Mouse (Mus musculus) limb, embryonic 11.5 days (tissue): Measurements from ENCODE around the gene Pgbd1. TPM values are rescaled to one million over a fixed set of nuclear protein-coding genes. Genes with fewer than 3 reads are reported as not detected.
"Not testable (repeated sequence)": the region's sequence is repeated elsewhere in the genome, so short reads cannot be mapped to it uniquely, and the experiment has no call there.

ENCODE experiments used
- ATAC-seq: fragments of 200-750 bp; cut with Nextera tagmentation; 2 replicates; pipeline ENCODE4 v1.8.0; 2017; ENCODE audit warnings: low read depth; ENCODE audit not compliant: insufficient number of reproducible peaks, low FRiP score, low TSS enrichment
- DNase-seq: peaks from one replicate; pipeline ENCODE4 v3.0.0-alpha.2; 2015; ENCODE audit warnings: low spot score
- H3K27ac ChIP-seq: fragments of 300-500 bp; sonication (generic); replicated peaks from 2 replicates; pipeline ENCODE4 v1.5.1; 2014; ENCODE audit warnings: low read depth, mild to moderate bottlenecking, low read length
- H3K27me3 ChIP-seq: fragments of 300-500 bp; sonication (generic); 2 replicates; pipeline ENCODE4 v1.6.1; 2014; ENCODE audit warnings: mild to moderate bottlenecking, low read length, mixed read lengths; ENCODE audit not compliant: control insufficient read depth, insufficient read depth
- H3K36me3 ChIP-seq: fragments of 300-500 bp; sonication (generic); 2 replicates; pipeline ENCODE4 v1.6.1; 2014; ENCODE audit warnings: mild to moderate bottlenecking, low read length, moderate library complexity, mixed read lengths; ENCODE audit not compliant: control insufficient read depth, insufficient read depth
- H3K4me1 ChIP-seq: fragments of 300-500 bp; sonication (generic); 2 replicates; pipeline ENCODE4 v1.6.1; 2014; ENCODE audit warnings: low read length, mixed read lengths; ENCODE audit not compliant: control insufficient read depth, insufficient read depth
- H3K4me2 ChIP-seq: fragments of 300-500 bp; sonication (generic); 2 replicates; pipeline ENCODE4 v1.6.1; 2014; ENCODE audit warnings: low read depth, mild to moderate bottlenecking, moderate library complexity; ENCODE audit not compliant: severe bottlenecking
- H3K4me3 ChIP-seq: fragments of 300-500 bp; sonication (generic); 2 replicates; pipeline ENCODE4 v1.5.1; 2014; ENCODE audit warnings: low read depth, low read length
- H3K9ac ChIP-seq: fragments of 300-500 bp; sonication (generic); 2 replicates; pipeline ENCODE4 v1.6.1; 2014; ENCODE audit warnings: mild to moderate bottlenecking, low read length
- H3K9me3 ChIP-seq: fragments of 300-500 bp; sonication (generic); 2 replicates; pipeline ENCODE4 v1.6.1; 2016; ENCODE audit warnings: low read length; ENCODE audit not compliant: control insufficient read depth
- whole genome bisulfite sequencing: fragments of 180-500 bp; shearing (Covaris S2); extraction: QIAGEN DNeasy Blood & Tissue Kit; methylation state at CpG from one replicate; pipeline ENCODE4 v1.1.7; 2014; 5-methylcytosine and 5-hydroxymethylcytosine counted together
- microRNA counts: library from miRNA; unstranded; fragments of <30 nt; microRNA quantifications from one replicate; lab custom pipeline; 2016
- microRNA-seq: library from miRNA; unstranded; fragments of <30 nt; microRNA quantifications from one replicate; pipeline ENCODE4, GENCODE M21; 2016
- polyA plus RNA-seq: library from polyadenylated mRNA; unstranded; fragments of >200 nt; fragmentation: Nextera tagmentation; extraction: Ambion mirVana; gene quantifications from 2 replicates; pipeline ENCODE4 v1.2.1, GENCODE M21; 2014

The Pgbd1 gene
- polyA plus RNA-seq, 1 experiment from 2014 or later = 5.7 TPM

DNA sequence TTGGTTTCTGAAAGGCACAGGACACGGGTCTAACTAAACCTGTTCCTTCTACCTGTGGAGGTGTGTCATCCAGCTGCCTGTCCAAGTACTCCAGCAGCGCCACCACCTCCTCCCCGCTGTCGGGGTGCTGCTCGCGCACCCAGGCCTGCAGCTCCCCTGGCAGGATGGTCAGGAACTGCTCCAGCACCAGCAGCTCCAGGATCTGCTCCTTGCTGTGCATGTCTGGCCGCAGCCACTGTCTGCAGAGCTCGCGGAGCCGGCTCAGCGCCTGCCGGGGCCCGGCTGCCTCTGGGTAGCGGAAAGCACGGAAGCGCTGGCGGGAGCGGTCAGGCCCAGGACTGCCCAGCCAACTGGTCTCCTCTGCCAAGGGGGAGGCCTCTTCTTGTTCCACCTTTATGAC lies 44.8 kb downstream of the Pgbd1 start:
- DNase-seq, H3K9me3 ChIP-seq, H3K9ac ChIP-seq, H3K27me3 ChIP-seq, ATAC-seq, H3K27ac ChIP-seq, H3K4me2 ChIP-seq, H3K4me3 ChIP-seq, H3K4me1 ChIP-seq: not testable (repeated sequence)
- WGBS = 83% methylated on average over 18 of the region's 18 CpGs
- H3K36me3 ChIP-seq = peaks cover 19% of the 10 kb centered on the region

DNA sequence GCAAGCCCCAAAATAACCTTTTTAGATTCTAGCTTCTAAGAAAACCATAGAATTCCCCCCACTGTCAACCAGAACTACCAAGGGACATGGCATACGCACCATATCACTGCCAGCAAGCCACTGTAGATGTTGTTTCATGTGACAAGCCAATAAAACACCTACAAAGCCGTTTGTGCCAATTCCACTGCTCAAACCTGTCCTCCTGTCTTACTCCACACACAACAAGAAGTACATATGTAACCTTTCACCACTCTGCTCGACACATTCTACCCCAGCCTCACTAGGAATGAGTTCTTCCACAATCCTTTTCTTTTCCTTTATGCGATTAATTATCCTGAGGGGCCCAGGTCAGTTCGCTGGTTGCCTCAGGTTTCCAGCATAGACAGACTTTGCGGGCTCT lies 45.2 kb downstream of the Pgbd1 start:
- Histone ChIP-seq H3K4me3 (no peak overlapping the region), H3K27ac (no peak overlapping the region), H3K4me2 (no peak overlapping the region), H3K27me3 (no peaks in the 10 kb centered on the region), H3K9me3 (no peaks in the 10 kb centered on the region), H3K4me1 (no peaks in the 10 kb centered on the region), H3K9ac (no peak overlapping the region), H3K36me3 (peaks cover 22% of the 10 kb centered on the region)
- WGBS = 96% methylated on average over 6 of the region's 6 CpGs
- ATAC-seq (no peak), DNase-seq (no peak)

DNA sequence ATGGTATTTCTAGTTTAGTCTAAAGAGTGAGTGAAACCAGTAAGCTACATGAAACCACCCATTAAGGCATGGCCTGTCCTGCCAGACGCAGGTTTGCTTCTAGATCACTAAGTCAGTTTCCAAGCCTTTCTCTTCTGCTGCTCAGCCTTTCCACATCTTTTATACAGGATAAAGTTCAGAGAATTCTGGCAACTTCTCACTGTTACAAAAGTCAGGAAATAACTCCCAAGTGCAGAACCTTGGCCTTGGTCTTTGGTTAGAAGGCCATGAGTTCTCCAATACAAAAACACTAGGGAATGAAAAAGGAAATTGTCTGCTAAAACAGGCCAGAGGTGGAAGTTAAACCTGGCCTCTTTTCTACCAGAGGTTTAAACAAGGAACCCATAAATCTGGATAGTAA lies 45.6 kb downstream of the Pgbd1 start:
- 91% methylated on average over 1 of the region's 1 CpGs for WGBS

DNA sequence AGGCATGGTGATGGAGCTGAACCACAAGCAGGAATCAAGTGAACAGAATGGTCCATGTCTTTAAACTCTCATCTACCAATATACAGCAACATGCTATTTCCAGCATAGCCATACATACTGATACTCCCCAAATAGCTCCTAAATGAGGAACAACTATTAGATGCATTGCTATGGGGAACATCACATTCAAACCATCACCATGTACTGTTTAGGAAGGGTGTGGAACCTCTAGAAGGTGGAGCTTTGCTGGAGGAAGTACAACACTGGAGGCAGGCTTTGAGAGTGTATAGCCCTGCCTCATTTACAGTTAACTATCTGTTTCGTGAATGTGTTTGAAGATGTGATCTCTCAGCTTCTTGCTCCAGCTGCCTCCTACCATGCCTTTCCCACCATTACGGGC lies 63.1 kb downstream of the Pgbd1 start:
- no peaks in the 10 kb centered on the region for H3K9me3 ChIP-seq
- no peak for DNase-seq
- H3K36me3 ChIP-seq = no peaks in the 10 kb centered on the region
- no peak overlapping the region for H3K4me2 ChIP-seq
- 82% methylated on average over 2 of the region's 2 CpGs for WGBS
- H3K4me3 ChIP-seq = no peak overlapping the region
- H3K9ac ChIP-seq = no peak overlapping the region
- no peaks in the 10 kb centered on the region for H3K4me1 ChIP-seq
- H3K27me3 ChIP-seq = no peaks in the 10 kb centered on the region
- no peak for ATAC-seq
- no peak overlapping the region for H3K27ac ChIP-seq

More for the DNA sequence above, 45.6 kb downstream of the Pgbd1 start:
- Histone ChIP-seq H3K27me3 (no peaks in the 10 kb centered on the region), H3K9me3 (no peaks in the 10 kb centered on the region), H3K9ac (no peak overlapping the region), H3K4me1 (no peaks in the 10 kb centered on the region), H3K4me3 (no peak overlapping the region), H3K4me2 (no peak overlapping the region), H3K36me3 (peaks cover 26% of the 10 kb centered on the region), H3K27ac (no peak overlapping the region)
- no peak for ATAC-seq
- DNase-seq = no peak

DNA sequence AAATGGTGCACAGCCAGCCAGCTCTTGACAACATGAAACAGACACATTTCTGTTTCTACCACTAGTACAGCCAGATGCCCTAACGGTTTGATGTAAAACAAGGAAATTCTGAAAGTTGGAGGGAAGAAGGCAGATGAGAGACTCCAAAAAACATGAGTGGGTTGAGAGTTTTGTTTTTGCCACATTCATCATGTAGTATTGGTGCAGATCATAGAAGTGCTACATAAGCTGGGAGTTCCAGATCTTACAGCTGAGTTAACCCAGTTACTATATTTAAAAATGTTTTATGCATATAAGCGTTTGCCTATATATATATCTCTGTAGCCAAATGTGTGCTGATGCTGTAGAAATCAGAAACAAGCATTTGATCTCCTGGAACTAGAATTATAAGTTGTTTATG lies 68.2 kb downstream of the Pgbd1 start:
- Histone ChIP-seq H3K4me3 (no peak overlapping the region), H3K9ac (no peak overlapping the region), H3K9me3 (no peaks in the 10 kb centered on the region), H3K27me3 (no peaks in the 10 kb centered on the region), H3K4me2 (no peak overlapping the region), H3K4me1 (no peaks in the 10 kb centered on the region), H3K36me3 (peaks cover 13% of the 10 kb centered on the region; the same call in 1 of the 2 replicates), H3K27ac (no peak overlapping the region)
- WGBS = 91% methylated on average over 2 of the region's 2 CpGs
- no peak for ATAC-seq
- DNase-seq = no peak

MicroRNAs within 50 kb of the gene (microRNA counts, 519-probe panel; counts per million panel counts)
- microRNA mmu-miR-1896 (lab: Ali Mortazavi, UCI) = 3,935 counts per million, percentile 57 among the panel's probes with 10 or more counts

Small RNA genes within 50 kb of the gene (microRNA-seq; reads per million reads assigned to microRNA genes)
- gene Mir1896 = not detected
- gene Mir6942 = not detected

Other genes with a start within 250 kb of the Pgbd1 start
- gene Gpx5, start 148.3 kb downstream of the Pgbd1 start, polyA plus RNA-seq = not detected in 2 replicates
- 0.51 and 0.88 TPM in 2 replicates for gene Gpx6, start 128.9 kb downstream of the Pgbd1 start, polyA plus RNA-seq
- gene Olfr1367, start 94.1 kb downstream of the Pgbd1 start, polyA plus RNA-seq = not detected in 2 replicates
- 20.2 and 20.3 TPM in 2 replicates for gene Zscan12, start 78.2 kb downstream of the Pgbd1 start, polyA plus RNA-seq
- gene Zkscan3, start 38.3 kb downstream of the Pgbd1 start, polyA plus RNA-seq = 94.2 and 97.2 TPM in 2 replicates
- 22.0 and 25.6 TPM in 2 replicates for gene Zscan26, start 12.7 kb upstream of the Pgbd1 start, polyA plus RNA-seq
- gene Nkapl, start 27.5 kb upstream of the Pgbd1 start, polyA plus RNA-seq = 2.5 and 2.8 TPM in 2 replicates
- gene Zkscan4, start 37.8 kb upstream of the Pgbd1 start, polyA plus RNA-seq = 2.5 and 2.9 TPM in 2 replicates
- gene Gm10065, start 38.4 kb upstream of the Pgbd1 start, polyA plus RNA-seq = 0.67 TPM in 1 of 2 replicates, not detected in the other
- 0.24 and 0.35 TPM in 2 replicates for gene AK157302, start 54.2 kb upstream of the Pgbd1 start, polyA plus RNA-seq
- 2.5 and 4.0 TPM in 2 replicates for gene Gm11273, start 60.4 kb upstream of the Pgbd1 start, polyA plus RNA-seq
- 9.6 and 13.1 TPM in 2 replicates for gene Zkscan8, start 90.1 kb upstream of the Pgbd1 start, polyA plus RNA-seq
- 0.09 and 0.21 TPM in 2 replicates for gene Olfr1366, start 101.8 kb upstream of the Pgbd1 start, polyA plus RNA-seq
- 0.05 TPM in 1 of 2 replicates, not detected in the other for gene Olfr1535, start 118.8 kb upstream of the Pgbd1 start, polyA plus RNA-seq
- not detected in 2 replicates for gene Olfr1364, start 140.7 kb upstream of the Pgbd1 start, polyA plus RNA-seq
- not detected in 2 replicates for gene Olfr1362, start 173.0 kb upstream of the Pgbd1 start, polyA plus RNA-seq
- not detected in 2 replicates for gene Olfr11, start 201.5 kb upstream of the Pgbd1 start, polyA plus RNA-seq
- gene Olfr1361, start 222.3 kb upstream of the Pgbd1 start, polyA plus RNA-seq = not detected in 2 replicates
- gene Olfr1360, start 236.3 kb upstream of the Pgbd1 start, polyA plus RNA-seq = not detected in 2 replicates